Comparison of ENCODE assay signal across 10 mouse cellular contexts in genomic region chr5:64109217-64109616, GRCm38 (mm10). TPM values are rescaled to one million over a fixed set of nuclear protein-coding genes. Genes with fewer than 3 reads are reported as not detected.
DNase-seq lines count a peak whose midpoint lies in the region; ATAC-seq and TF ChIP-seq lines count a peak whose summit lies in the region.
"Had no signal": no experiment of that assay in that cellular context is flagged by ENCODE, and none has a peak within 500 bp of the region (broad histone marks: within the 10 kb centered on the region; RNA-seq: fewer than 3 reads in every experiment).

No protein-coding gene starts in this region.

- no peak overlapping the region for H3K27ac ChIP-seq in hindbrain, postnatal 0 days
- no peak overlapping the region for H3K27ac ChIP-seq in hindbrain, embryonic 11.5 days (ENCODE audit: low read depth, low read length)
- H3K27ac ChIP-seq: lung, embryonic 15.5 days had no signal

- no peak overlapping the region for H3K9ac ChIP-seq in hindbrain, postnatal 0 days (replicated peaks; ENCODE audit: low read length)
- H3K9ac ChIP-seq in hindbrain, embryonic 11.5 days (ENCODE audit: low read depth, low read length), result no peak overlapping the region
- H3K9ac ChIP-seq: lung, embryonic 15.5 days had no signal

- peak; percentile 56 for TF ChIP-seq CTCF in hindbrain, postnatal 0 days (IDR thresholded peaks at IDR 0.05; ENCODE audit: low read depth)
- TF ChIP-seq CTCF in lung, adult 2 months (IDR thresholded peaks at IDR 0.05; ENCODE audit: insufficient read depth, low read length), result no peak

- no peaks in the 10 kb centered on the region for H3K27me3 ChIP-seq in hindbrain, postnatal 0 days (ENCODE audit: insufficient read depth, low read length)
- H3K27me3 ChIP-seq in hindbrain, embryonic 11.5 days (ENCODE audit: control insufficient read depth, insufficient read depth, low read length), result no peaks in the 10 kb centered on the region
- H3K27me3 ChIP-seq: lung, embryonic 15.5 days had no signal

- peaks cover 50% of the 10 kb centered on the region for H3K36me3 ChIP-seq in hindbrain, postnatal 0 days (ENCODE audit: insufficient read depth, low read length)
- no peaks in the 10 kb centered on the region for H3K36me3 ChIP-seq in hindbrain, embryonic 11.5 days (ENCODE audit: control insufficient read depth, insufficient read depth, low read length)

- no peak for ATAC-seq in hindbrain, postnatal 0 days
- no peak for ATAC-seq in hindbrain, embryonic 11.5 days (ENCODE audit: low FRiP score)

- H3K4me2 ChIP-seq in hindbrain, postnatal 0 days (ENCODE audit: low read depth, low read length), result no peak overlapping the region
- H3K4me2 ChIP-seq in hindbrain, embryonic 11.5 days (replicated peaks; ENCODE audit: low read depth, low read length), result no peak overlapping the region
- H3K4me2 ChIP-seq: lung, embryonic 15.5 days had no signal

- peak; percentile 30 for DNase-seq in hindbrain, postnatal 0 days (ENCODE audit: low spot score)
- DNase-seq in hindbrain, embryonic 11.5 days (ENCODE audit: low spot score), result no peak
- peak; percentile 56 for DNase-seq in lung, postnatal 36 days
- DNase-seq in lung, adult 2 months, result no peak
- DNase-seq in NIH3T3 (ENCODE audit: low read depth), result peak; percentile 33
- peak; percentile 44 for DNase-seq in retina, postnatal 1 day
- DNase-seq in ovary, postnatal 10 days (ENCODE audit: low spot score), result no peak
- no peak for DNase-seq in ovary, postnatal 14 days (ENCODE audit: low spot score)
- DNase-seq: heart, postnatal 36 days had no signal

- no peaks in the 10 kb centered on the region for H3K4me1 ChIP-seq in hindbrain, postnatal 0 days (ENCODE audit: insufficient read depth, low read length)
- H3K4me1 ChIP-seq in hindbrain, embryonic 11.5 days (replicated peaks; ENCODE audit: control insufficient read depth, insufficient read depth, low read length), result no peaks in the 10 kb centered on the region
- no peaks in the 10 kb centered on the region for H3K4me1 ChIP-seq in lung, adult 2 months (ENCODE audit: control insufficient read depth, insufficient read depth, low read length)

- no peak for TF ChIP-seq POLR2A in lung, adult 2 months (IDR thresholded peaks at IDR 0.05; ENCODE audit: borderline replicate concordance, extremely low read depth, low read depth, low read length)

- H3K4me3 ChIP-seq in hindbrain, postnatal 0 days (ENCODE audit: low read length), result no peak overlapping the region
- H3K4me3 ChIP-seq in hindbrain, embryonic 11.5 days (ENCODE audit: low read depth, low read length), result no peak overlapping the region
- H3K4me3 ChIP-seq in lung, adult 2 months (replicated peaks; ENCODE audit: extremely low read depth, low read depth, low read length), result no peak overlapping the region
- H3K4me3 ChIP-seq: lung, embryonic 15.5 days had no signal

- no peaks in the 10 kb centered on the region for H3K9me3 ChIP-seq in hindbrain, postnatal 0 days (ENCODE audit: low read length)
- H3K9me3 ChIP-seq in hindbrain, embryonic 11.5 days (ENCODE audit: control insufficient read depth, low read length), result no peaks in the 10 kb centered on the region
- H3K9me3 ChIP-seq: lung, embryonic 15.5 days had no signal

- WGBS in hindbrain, postnatal 0 days, result 67% methylated on average over 3 of the region's 3 CpGs
- 73% methylated on average over 3 of the region's 3 CpGs for WGBS in hindbrain, embryonic 11.5 days
- WGBS in lung, adult 2 months, result 69% methylated on average over 3 of the region's 3 CpGs

RNA-seq across cellular contexts. Expression of gene Pgm2, which starts 16.5 kb away (rescaled TPM):
- total RNA-seq in hindbrain, postnatal 0 days (2014; rRNA removed), result 8.6 and 11.4 TPM in 2 replicates
- 14.8 and 17.5 TPM in 2 replicates for polyA plus RNA-seq in hindbrain, postnatal 0 days (2015; fragmentation: Nextera tagmentation; extraction: Ambion mirVana)
- 27.8 and 28.2 TPM in 2 replicates for polyA plus RNA-seq in hindbrain, embryonic 11.5 days (2014; fragmentation: Nextera tagmentation; extraction: Ambion mirVana)
- polyA plus RNA-seq in lung, adult 2 months (2012; rRNA removed), result 9.4 and 11.5 TPM in 2 replicates

RNA-seq across cellular contexts. Expression of gene Tbc1d1, which starts 46.9 kb away (rescaled TPM):
- 17.3 and 19.2 TPM in 2 replicates for total RNA-seq in hindbrain, postnatal 0 days (2014; rRNA removed)
- polyA plus RNA-seq in hindbrain, postnatal 0 days (2015; fragmentation: Nextera tagmentation; extraction: Ambion mirVana), result 7.2 and 8.6 TPM in 2 replicates
- polyA plus RNA-seq in hindbrain, embryonic 11.5 days (2014; fragmentation: Nextera tagmentation; extraction: Ambion mirVana), result 20.2 and 23.3 TPM in 2 replicates
- polyA plus RNA-seq in lung, adult 2 months (2012; rRNA removed), result 12.1 and 18.5 TPM in 2 replicates

Comparison
In these comparisons a context has a peak if more than half of its experiments do, and no peak if none do; other contexts are left out.
1. DNase-seq: peak in hindbrain, postnatal 0 days (single experiment), lung, postnatal 36 days (single experiment), NIH3T3 (single experiment) and retina, postnatal 1 day (single experiment); none in hindbrain, embryonic 11.5 days (single experiment), lung, adult 2 months (single experiment), ovary, postnatal 10 days (single experiment) and ovary, postnatal 14 days (single experiment).